Mouse (Mus musculus) B cell, adult 2 months (primary cell): ENCODE measurements around the gene Map3k7.

Experiments
- DNase-seq, 2 experiments: peaks; one replicate each; pipeline ENCODE4 v3.0.0; 2022

Gene Map3k7

GRCm38 (mm10) chr4:32063291-32063690, 99.4 kb downstream of the Map3k7 start:
- DNase-seq: no peak
